Mouse (Mus musculus): ENCODE measurements around the gene Klkb1. TPM values are rescaled to one million over a fixed set of nuclear protein-coding genes. Genes with fewer than 3 reads are reported as not detected.

Gene Klkb1
- total RNA-seq, 2 experiments from 2014 or later: not detected

Other genes starting within 250 kb of the Klkb1 start
- not detected for gene Mtnr1a, start 225.7 kb downstream of the Klkb1 start, total RNA-seq (2021)
- not detected for gene F11, start 32.8 kb downstream of the Klkb1 start, total RNA-seq (2021)
- not detected for gene Gm45753, start 13.6 kb upstream of the Klkb1 start, total RNA-seq (2021)
- 1 to 10 TPM; 2.3 to 2.4 TPM for gene Cyp4v3, start 38.4 kb upstream of the Klkb1 start, total RNA-seq (2021)
- 1 to 10 TPM; 3.0 to 3.4 TPM for gene Fam149a, start 87.4 kb upstream of the Klkb1 start, total RNA-seq (2021)
- 1 to 10 TPM; 6.5 to 8.0 TPM for gene Tlr3, start 116.2 kb upstream of the Klkb1 start, total RNA-seq (2021)
- 100 to 1,000 TPM; 520 to 531 TPM for gene Sorbs2, start 212.9 kb upstream of the Klkb1 start, total RNA-seq (2021)

All from heart, postnatal 36 days (tissue).